Mouse (Mus musculus) kidney, embryonic 16.5 days (tissue): ENCODE measurements around the gene Mapk8ip3. TPM values are rescaled to one million over a fixed set of nuclear protein-coding genes. Genes with fewer than 3 reads are reported as not detected.

Source experiments
- ATAC-seq: fragments of 200-750 bp; cut with Nextera tagmentation; 2 replicates; pipeline ENCODE4 v1.8.0; 2017; ENCODE audit warnings: moderate TSS enrichment; ENCODE audit not compliant: low FRiP score, low TSS enrichment
- H3K27ac ChIP-seq: fragments of 300-500 bp; sonication (generic); 2 replicates; pipeline ENCODE4 v1.5.1; 2014; ENCODE audit warnings: low read length
- H3K27me3 ChIP-seq: fragments of 300-500 bp; sonication (generic); 2 replicates; pipeline ENCODE4 v1.6.1; 2014; ENCODE audit warnings: low read length, control low read depth, mixed read lengths; ENCODE audit not compliant: insufficient read depth
- H3K36me3 ChIP-seq: fragments of 300-500 bp; sonication (generic); 2 replicates; pipeline ENCODE4 v1.6.1; 2014; ENCODE audit warnings: low read length, control low read depth, mixed read lengths; ENCODE audit not compliant: insufficient read depth
- H3K4me1 ChIP-seq: fragments of 300-500 bp; sonication (generic); 2 replicates; pipeline ENCODE4 v1.6.1; 2014; ENCODE audit warnings: low read length, control low read depth, mixed read lengths; ENCODE audit not compliant: insufficient read depth
- H3K4me2 ChIP-seq: fragments of 300-500 bp; sonication (generic); replicated peaks from 2 replicates; pipeline ENCODE4 v1.6.1; 2014; ENCODE audit warnings: low read depth, low read length
- H3K4me3 ChIP-seq: fragments of 300-500 bp; sonication (generic); 2 replicates; pipeline ENCODE4 v1.5.1; 2014; ENCODE audit warnings: mild to moderate bottlenecking, low read length
- H3K9ac ChIP-seq: fragments of 300-500 bp; sonication (generic); replicated peaks from 2 replicates; pipeline ENCODE4 v1.6.1; 2014; ENCODE audit warnings: low read length
- H3K9me3 ChIP-seq: fragments of 300-500 bp; sonication (generic); 2 replicates; pipeline ENCODE4 v1.6.1; 2016; ENCODE audit warnings: low read length, control low read depth
- WGBS: fragments of 180-500 bp; shearing (Covaris S2); extraction: QIAGEN DNeasy Blood & Tissue Kit; methylation state at CpG from one replicate; pipeline ENCODE4 v1.1.7; 2014; 5-methylcytosine and 5-hydroxymethylcytosine counted together
- polyA plus RNA-seq: library from polyadenylated mRNA; unstranded; fragments of >200 nt; fragmentation: Nextera tagmentation; extraction: Ambion mirVana; gene quantifications from 2 replicates; pipeline ENCODE4 v1.2.1, GENCODE M21; 2015

The Mapk8ip3 gene
- polyA plus RNA-seq, 1 experiment from 2014 or later: 30.1 TPM

GRCm38 (mm10) chr17:24894995-24895547 lies 41.7 kb downstream of the Mapk8ip3 start, which contains the start of the genes Eme2 and Mrps34:
Gene Eme2, minus strand, starts transcription at chr17:24895087.
Gene Mrps34, plus strand, starts transcription at chr17:24895116.
- Histone ChIP-seq H3K27me3 (no peaks in the 10 kb centered on the region), H3K4me2 (peak within 1 kb of the TSS; percentile 99), H3K36me3 (peaks cover 60% of the 10 kb centered on the region), H3K9me3 (no peaks in the 10 kb centered on the region), H3K9ac (peak within 1 kb of the TSS; percentile 91), H3K4me3 (peak within 1 kb of the TSS; percentile 80), H3K4me1 (peaks cover 30% of the 10 kb centered on the region), H3K27ac (peak within 1 kb of the TSS; percentile 78)
- WGBS: under 1% methylated on average over 62 of the region's 62 CpGs
- peak; percentile 33; the same call in 1 of the 2 replicates for ATAC-seq

- 9% methylated on average over 31 of the region's 31 CpGs for WGBS
Measured at GRCm38 (mm10) chr17:24894061-24894994, 42.4 kb downstream of the Mapk8ip3 start.

GRCm38 (mm10) chr17:24893276-24893675 lies 43.5 kb downstream of the Mapk8ip3 start:
- Histone ChIP-seq H3K4me3 (no peak overlapping the region), H3K4me1 (peaks cover 30% of the 10 kb centered on the region), H3K9ac (no peak overlapping the region), H3K27me3 (no peaks in the 10 kb centered on the region), H3K36me3 (peaks cover 42% of the 10 kb centered on the region), H3K4me2 (no peak overlapping the region), H3K9me3 (no peaks in the 10 kb centered on the region), H3K27ac (no peak overlapping the region)
- ATAC-seq: no peak
- 97% methylated on average over 2 of the region's 2 CpGs for WGBS

More at GRCm38 (mm10) chr17:24894061-24894994, 42.4 kb downstream of the Mapk8ip3 start:
- H3K9me3 ChIP-seq: no peaks in the 10 kb centered on the region
- peak overlapping the region; percentile 65 for H3K27ac ChIP-seq
- H3K36me3 ChIP-seq: peaks cover 53% of the 10 kb centered on the region
- peak overlapping the region; percentile 80 for H3K4me3 ChIP-seq
- ATAC-seq: 0 out of 2 replicates have a peak, but pooled peaks have one; percentile 9
- no peaks in the 10 kb centered on the region for H3K27me3 ChIP-seq
- H3K4me2 ChIP-seq: peak overlapping the region; percentile 99
- H3K9ac ChIP-seq: peak overlapping the region; percentile 91
- H3K4me1 ChIP-seq: peaks cover 30% of the 10 kb centered on the region

- no peaks in the 10 kb centered on the region for H3K27me3 ChIP-seq
- H3K4me1 ChIP-seq: peaks cover 30% of the 10 kb centered on the region
- H3K4me3 ChIP-seq: no peak overlapping the region
- no peak for ATAC-seq
- no peak overlapping the region for H3K9ac ChIP-seq
- H3K36me3 ChIP-seq: peaks cover 37% of the 10 kb centered on the region
- WGBS: 94% methylated on average over 12 of the region's 12 CpGs
- H3K9me3 ChIP-seq: no peaks in the 10 kb centered on the region
- H3K27ac ChIP-seq: no peak overlapping the region
- H3K4me2 ChIP-seq: no peak overlapping the region
Measured at GRCm38 (mm10) chr17:24892785-24893184, 44.0 kb downstream of the Mapk8ip3 start.

GRCm38 (mm10) chr17:24891321-24891720 lies 45.5 kb downstream of the Mapk8ip3 start:
- H3K36me3 ChIP-seq: peaks cover 35% of the 10 kb centered on the region

GRCm38 (mm10) chr17:24890151-24891092 lies 46.4 kb downstream of the Mapk8ip3 start:
- WGBS: 88% methylated on average over 19 of the region's 19 CpGs
- H3K27ac ChIP-seq: no peak overlapping the region
- H3K9ac ChIP-seq: no peak overlapping the region
- peaks cover 22% of the 10 kb centered on the region for H3K4me1 ChIP-seq
- peaks cover 35% of the 10 kb centered on the region for H3K36me3 ChIP-seq
- no peak overlapping the region for H3K4me3 ChIP-seq
- H3K27me3 ChIP-seq: no peaks in the 10 kb centered on the region
- H3K9me3 ChIP-seq: no peaks in the 10 kb centered on the region
- ATAC-seq: no peak
- no peak overlapping the region for H3K4me2 ChIP-seq

More at GRCm38 (mm10) chr17:24891321-24891720, 45.5 kb downstream of the Mapk8ip3 start:
- no peak overlapping the region for H3K4me2 ChIP-seq
- no peak overlapping the region for H3K9ac ChIP-seq
- no peak overlapping the region for H3K4me3 ChIP-seq
- no peaks in the 10 kb centered on the region for H3K9me3 ChIP-seq
- H3K27me3 ChIP-seq: no peaks in the 10 kb centered on the region
- no peak overlapping the region for H3K27ac ChIP-seq
- ATAC-seq: no peak
- WGBS: 89% methylated on average over 13 of the region's 13 CpGs
- H3K4me1 ChIP-seq: peaks cover 27% of the 10 kb centered on the region

- H3K9ac ChIP-seq: no peak overlapping the region
- no peak overlapping the region for H3K4me3 ChIP-seq
- no peaks in the 10 kb centered on the region for H3K27me3 ChIP-seq
- no peaks in the 10 kb centered on the region for H3K9me3 ChIP-seq
- no peak for ATAC-seq
- no peak overlapping the region for H3K27ac ChIP-seq
- H3K4me1 ChIP-seq: peaks cover 20% of the 10 kb centered on the region
- no peak overlapping the region for H3K4me2 ChIP-seq
- WGBS: 90% methylated on average over 3 of the region's 3 CpGs
- H3K36me3 ChIP-seq: peaks cover 35% of the 10 kb centered on the region
Measured at GRCm38 (mm10) chr17:24888862-24889261, 47.9 kb downstream of the Mapk8ip3 start.

- Histone ChIP-seq H3K27ac (no peak overlapping the region), H3K9me3 (no peaks in the 10 kb centered on the region), H3K4me3 (peak overlapping the region; percentile 84), H3K36me3 (peaks cover 25% of the 10 kb centered on the region), H3K4me1 (peaks cover 17% of the 10 kb centered on the region), H3K27me3 (no peaks in the 10 kb centered on the region), H3K4me2 (peak overlapping the region; percentile 84), H3K9ac (peak overlapping the region; percentile 89)
- no peak for ATAC-seq
- whole genome bisulfite sequencing: 58% methylated on average over 18 of the region's 18 CpGs
Measured at GRCm38 (mm10) chr17:24887291-24888080, 49.3 kb downstream of the Mapk8ip3 start.
